Mouse (Mus musculus) ES-CJ7 (cell line): ENCODE results near the gene Mpnd.

ENCODE experiments used
- DNase-seq: peaks from one replicate; pipeline ENCODE4 v3.0.0; 2011; ENCODE audit warnings: low read depth, low spot score

Gene Mpnd

GRCm38 (mm10) chr17:56005415-56006061, at the start of gene Mpnd, which contains the start of gene Stap2:
Gene Mpnd (plus strand): TSS chr17:56005711.
Gene Stap2 (minus strand): TSS chr17:56005584.
- peak; percentile 56 for DNase-seq

GRCm38 (mm10) chr17:55956129-55956528, 49.4 kb upstream of the Mpnd start:
- peak; percentile 97 for DNase-seq

- no peak for DNase-seq
Observed at GRCm38 (mm10) chr17:55956591-55956990, 48.9 kb upstream of the Mpnd start.

- DNase-seq: peak; percentile 73
Observed at GRCm38 (mm10) chr17:55957168-55957567, 48.3 kb upstream of the Mpnd start.

- DNase-seq: no peak
Observed at GRCm38 (mm10) chr17:55957726-55958583, 47.6 kb upstream of the Mpnd start.

- DNase-seq: no peak
Observed at GRCm38 (mm10) chr17:55958584-55958886, 47.0 kb upstream of the Mpnd start.

GRCm38 (mm10) chr17:55958918-55959728, 46.4 kb upstream of the Mpnd start, which contains the start of gene Yju2:
Gene Yju2 (plus strand): TSS chr17:55959099.
- peak; percentile 97 for DNase-seq

- no peak for DNase-seq
Observed at GRCm38 (mm10) chr17:55959946-55960740, 45.4 kb upstream of the Mpnd start.

GRCm38 (mm10) chr17:55960791-55961190, 44.7 kb upstream of the Mpnd start:
- DNase-seq: no peak

- no peak for DNase-seq
Observed at GRCm38 (mm10) chr17:55961631-55962030, 43.9 kb upstream of the Mpnd start.

- DNase-seq: no peak
Observed at GRCm38 (mm10) chr17:55963171-55963570, 42.3 kb upstream of the Mpnd start.

GRCm38 (mm10) chr17:55964496-55964895, 41.0 kb upstream of the Mpnd start:
- DNase-seq: no peak

- DNase-seq: no peak
Observed at GRCm38 (mm10) chr17:55964996-55965395, 40.5 kb upstream of the Mpnd start.

GRCm38 (mm10) chr17:55967186-55967585, 38.3 kb upstream of the Mpnd start:
- DNase-seq: no peak

GRCm38 (mm10) chr17:55968210-55968609, 37.3 kb upstream of the Mpnd start:
- DNase-seq: no peak

- no peak for DNase-seq
Observed at GRCm38 (mm10) chr17:55969560-55969959, 36.0 kb upstream of the Mpnd start.

GRCm38 (mm10) chr17:55969966-55970891, 35.3 kb upstream of the Mpnd start, which contains the start of gene Shd:
Gene Shd (plus strand): TSS chr17:55970467.
- no peak for DNase-seq

- DNase-seq: no peak
Observed at GRCm38 (mm10) chr17:55971453-55971852, 34.1 kb upstream of the Mpnd start.

- peak; percentile 79 for DNase-seq
Observed at GRCm38 (mm10) chr17:55976255-55976862, 29.2 kb upstream of the Mpnd start.

- DNase-seq: no peak
Observed at GRCm38 (mm10) chr17:55977301-55977700, 28.2 kb upstream of the Mpnd start.
